Mouse (Mus musculus): ENCODE measurements around the gene Ugt1a7c. TPM values are rescaled to one million over a fixed set of nuclear protein-coding genes. Genes with fewer than 3 reads are reported as not detected.

Gene Ugt1a7c
- total and polyA plus RNA-seq, 2 experiments from 2014 or later: 0.99 to 1.8 TPM

DNA sequence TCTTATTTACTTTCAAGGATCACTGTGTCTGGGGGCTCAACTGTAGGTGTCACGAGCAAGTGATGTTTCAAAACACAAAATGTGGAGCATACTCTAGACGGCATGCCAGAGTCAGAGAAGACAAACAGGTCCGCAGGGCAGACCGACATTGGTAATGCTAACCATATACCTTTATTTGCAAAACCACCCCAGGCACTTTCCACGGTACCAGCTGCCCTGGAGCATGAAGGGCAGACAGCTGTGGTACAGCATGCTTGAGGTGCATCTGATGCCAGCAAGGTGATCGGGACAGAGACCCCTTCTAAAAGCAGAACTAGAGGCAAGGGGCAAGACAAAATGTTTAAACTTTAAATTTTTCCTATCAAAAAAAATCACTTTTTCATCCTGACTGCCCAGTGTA is 168.1 kb downstream of the Ugt1a7c start:
- 72% methylated on average over 6 of the region's 6 CpGs for WGBS
- no peak for ATAC-seq (ENCODE audit: insufficient read depth, low read depth)
- no peak for DNase-seq (ENCODE audit: low spot score)

DNA sequence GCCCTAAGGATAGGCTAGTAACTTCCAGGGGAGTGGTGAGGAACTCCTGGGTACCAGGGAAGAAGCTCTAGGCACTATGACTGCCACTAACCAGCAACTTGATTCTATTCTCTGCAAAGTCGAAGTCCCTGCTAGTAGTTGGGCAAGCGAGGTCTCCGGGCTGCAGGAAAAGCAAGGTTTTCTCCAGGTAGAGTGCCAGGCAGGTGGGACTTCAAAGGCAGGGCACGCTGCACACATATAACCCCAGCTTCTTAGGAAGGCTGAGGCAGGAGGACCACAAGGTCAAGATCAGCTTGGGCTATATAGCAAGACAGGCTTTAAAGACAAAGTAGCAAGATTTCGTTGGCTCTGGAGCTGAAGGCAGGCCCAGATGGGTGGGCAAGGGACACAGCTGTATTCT is 168.9 kb downstream of the Ugt1a7c start:
- no peak for TF ChIP-seq EP300 (IDR thresholded peaks at IDR 0.05; ENCODE audit: low read depth)
- Histone ChIP-seq H3K4me3 (ENCODE audit: low read depth, low read length) (no peak overlapping the region), H3K36me3 (replicated peaks; ENCODE audit: control insufficient read depth, insufficient read depth, low read length) (peaks cover 93% of the 10 kb centered on the region), H3K9ac (replicated peaks; ENCODE audit: low read depth, low read length) (no peak overlapping the region), H3K4me2 (ENCODE audit: low read depth, low read length) (no peak overlapping the region), H3K9me3 (replicated peaks; ENCODE audit: control insufficient read depth, low read length) (no peaks in the 10 kb centered on the region), H3K27me3 (ENCODE audit: control insufficient read depth, insufficient read depth, low read length) (no peaks in the 10 kb centered on the region), H3K4me1 (ENCODE audit: control insufficient read depth, insufficient read depth) (peaks cover 16% of the 10 kb centered on the region), H3K27ac (ENCODE audit: low read depth) (no peak overlapping the region)
- DNase-seq (ENCODE audit: low spot score) (no peak), ATAC-seq (ENCODE audit: insufficient read depth, low read depth) (no peak)
- 90% methylated on average over 5 of the region's 5 CpGs for WGBS

More for the DNA sequence above, 168.1 kb downstream of the Ugt1a7c start:
- no peak overlapping the region for H3K27ac ChIP-seq (ENCODE audit: low read depth)
- no peaks in the 10 kb centered on the region for H3K27me3 ChIP-seq (ENCODE audit: control insufficient read depth, insufficient read depth, low read length)
- no peak overlapping the region for H3K4me2 ChIP-seq (ENCODE audit: low read depth, low read length)
- H3K36me3 ChIP-seq (replicated peaks; ENCODE audit: control insufficient read depth, insufficient read depth, low read length): peaks cover 85% of the 10 kb centered on the region
- TF ChIP-seq CTCF (IDR thresholded peaks at IDR 0.05; ENCODE audit: low read depth) (no peak), EP300 (IDR thresholded peaks at IDR 0.05; ENCODE audit: low read depth) (no peak)
- no peaks in the 10 kb centered on the region for H3K9me3 ChIP-seq (replicated peaks; ENCODE audit: control insufficient read depth, low read length)
- no peak overlapping the region for H3K9ac ChIP-seq (replicated peaks; ENCODE audit: low read depth, low read length)
- peaks cover 16% of the 10 kb centered on the region for H3K4me1 ChIP-seq (ENCODE audit: control insufficient read depth, insufficient read depth)
- no peak overlapping the region for H3K4me3 ChIP-seq (ENCODE audit: low read depth, low read length)

DNA sequence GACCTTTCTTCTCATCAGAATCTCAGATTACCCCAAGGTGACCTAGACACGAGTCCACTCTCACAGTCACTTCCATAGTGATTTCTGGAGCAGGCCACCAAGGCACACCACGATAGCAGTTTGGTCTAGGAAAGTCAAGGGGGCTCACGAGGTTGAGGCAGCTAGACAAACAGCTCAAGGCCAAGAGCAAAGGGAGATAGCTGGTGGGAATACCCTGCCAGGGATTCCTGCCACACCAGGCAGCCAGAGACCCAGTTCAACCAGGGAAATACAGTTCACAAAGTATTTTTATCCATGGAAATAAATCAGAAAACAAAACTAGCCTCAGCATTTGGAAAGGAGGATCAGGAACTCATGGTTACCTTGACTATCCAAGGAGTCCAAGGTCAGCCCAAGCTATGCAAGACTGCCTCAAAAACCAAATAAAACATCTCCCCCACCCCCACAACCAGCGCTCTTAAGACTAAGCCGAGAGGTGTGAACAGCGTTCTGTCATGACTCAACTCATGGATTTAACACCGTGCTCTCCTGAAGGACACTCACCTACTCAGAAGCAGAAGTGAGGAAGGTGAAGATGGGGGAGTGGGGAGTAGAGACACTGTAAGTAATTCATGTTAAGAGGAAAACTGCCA is 169.5 kb downstream of the Ugt1a7c start:
- Histone ChIP-seq H3K27me3 (ENCODE audit: control insufficient read depth, insufficient read depth, low read length) (no peaks in the 10 kb centered on the region), H3K4me1 (ENCODE audit: control insufficient read depth, insufficient read depth) (peaks cover 10% of the 10 kb centered on the region), H3K9ac (replicated peaks; ENCODE audit: low read depth, low read length) (no peak overlapping the region), H3K36me3 (replicated peaks; ENCODE audit: control insufficient read depth, insufficient read depth, low read length) (peaks cover 99% of the 10 kb centered on the region), H3K4me2 (ENCODE audit: low read depth, low read length) (no peak overlapping the region), H3K4me3 (ENCODE audit: low read depth, low read length) (no peak overlapping the region), H3K27ac (ENCODE audit: low read depth) (no peak overlapping the region), H3K9me3 (replicated peaks; ENCODE audit: control insufficient read depth, low read length) (no peaks in the 10 kb centered on the region)
- DNase-seq (ENCODE audit: low spot score) (no peak), ATAC-seq (ENCODE audit: insufficient read depth, low read depth) (no peak)
- TF ChIP-seq CTCF (IDR thresholded peaks at IDR 0.05; ENCODE audit: low read depth) (no peak), EP300 (IDR thresholded peaks at IDR 0.05; ENCODE audit: low read depth) (no peak)
- WGBS: 74% methylated on average over 7 of the region's 7 CpGs

DNA sequence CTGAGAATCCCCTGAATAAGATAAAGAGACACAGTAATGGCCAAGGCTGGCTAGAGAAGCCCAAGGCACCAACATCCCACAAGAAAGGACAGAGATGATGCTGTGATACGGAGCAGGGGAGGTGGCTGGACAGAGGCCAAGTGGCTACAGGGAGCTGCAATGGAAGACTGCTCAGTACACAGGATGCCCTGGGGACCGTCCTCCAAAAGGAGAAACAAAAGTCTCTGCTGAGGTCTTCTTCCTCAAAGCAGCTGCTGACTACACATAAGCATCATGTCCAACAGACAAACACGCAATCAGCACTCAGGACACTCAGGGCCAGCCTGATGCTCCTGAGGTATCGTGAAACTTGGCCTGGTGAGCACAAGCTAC is 170.0 kb downstream of the Ugt1a7c start:
- Histone ChIP-seq H3K27me3 (ENCODE audit: control insufficient read depth, insufficient read depth, low read length) (no peaks in the 10 kb centered on the region), H3K9ac (replicated peaks; ENCODE audit: low read depth, low read length) (no peak overlapping the region), H3K4me3 (ENCODE audit: low read depth, low read length) (no peak overlapping the region), H3K4me2 (ENCODE audit: low read depth, low read length) (no peak overlapping the region), H3K4me1 (ENCODE audit: control insufficient read depth, insufficient read depth) (0 out of 2 replicates have a peak, but pooled peaks cover 5% of the 10 kb centered on the region), H3K9me3 (replicated peaks; ENCODE audit: control insufficient read depth, low read length) (no peaks in the 10 kb centered on the region), H3K27ac (ENCODE audit: low read depth) (no peak overlapping the region), H3K36me3 (replicated peaks; ENCODE audit: control insufficient read depth, insufficient read depth, low read length) (peaks cover 99% of the 10 kb centered on the region)
- ATAC-seq (ENCODE audit: insufficient read depth, low read depth) (no peak), DNase-seq (ENCODE audit: low spot score) (no peak)
- TF ChIP-seq CTCF (IDR thresholded peaks at IDR 0.05; ENCODE audit: low read depth): no peak
- TF ChIP-seq EP300 (IDR thresholded peaks at IDR 0.05; ENCODE audit: low read depth): no peak
- WGBS: 67% methylated on average over 4 of the region's 4 CpGs

DNA sequence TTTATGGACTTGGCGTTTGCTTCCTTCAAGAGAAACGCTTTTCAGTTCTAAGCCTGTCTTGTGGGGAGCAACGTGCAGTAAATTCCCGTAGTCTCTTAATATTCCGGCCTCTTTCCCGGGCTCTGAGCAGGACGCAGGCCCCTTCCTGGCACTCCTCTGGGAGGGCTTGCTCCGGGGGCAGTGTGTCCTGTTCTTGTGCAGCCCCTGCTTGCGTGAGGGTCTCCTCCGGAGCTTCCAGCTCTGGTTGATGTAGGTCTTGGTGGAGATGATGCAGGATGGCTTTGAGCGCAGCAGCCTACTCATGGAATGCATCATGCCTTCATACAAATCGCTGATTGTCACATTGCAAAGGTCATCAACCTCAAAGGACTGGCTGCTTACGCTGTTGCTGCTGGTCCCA is 171.3 kb downstream of the Ugt1a7c start:
- Histone ChIP-seq H3K4me2 (ENCODE audit: low read depth, low read length) (no peak overlapping the region), H3K36me3 (replicated peaks; ENCODE audit: control insufficient read depth, insufficient read depth, low read length) (peaks cover 90% of the 10 kb centered on the region), H3K9ac (replicated peaks; ENCODE audit: low read depth, low read length) (no peak overlapping the region), H3K27ac (ENCODE audit: low read depth) (no peak overlapping the region), H3K9me3 (replicated peaks; ENCODE audit: control insufficient read depth, low read length) (no peaks in the 10 kb centered on the region), H3K27me3 (ENCODE audit: control insufficient read depth, insufficient read depth, low read length) (no peaks in the 10 kb centered on the region), H3K4me3 (ENCODE audit: low read depth, low read length) (no peak overlapping the region), H3K4me1 (ENCODE audit: control insufficient read depth, insufficient read depth) (0 out of 2 replicates have a peak, but pooled peaks cover 5% of the 10 kb centered on the region)
- 88% methylated on average over 13 of the region's 13 CpGs for WGBS
- DNase-seq (ENCODE audit: low spot score) (no peak), ATAC-seq (ENCODE audit: insufficient read depth, low read depth) (no peak)
- TF ChIP-seq CTCF (IDR thresholded peaks at IDR 0.05; ENCODE audit: low read depth) (no peak), EP300 (IDR thresholded peaks at IDR 0.05; ENCODE audit: low read depth) (no peak)

DNA sequence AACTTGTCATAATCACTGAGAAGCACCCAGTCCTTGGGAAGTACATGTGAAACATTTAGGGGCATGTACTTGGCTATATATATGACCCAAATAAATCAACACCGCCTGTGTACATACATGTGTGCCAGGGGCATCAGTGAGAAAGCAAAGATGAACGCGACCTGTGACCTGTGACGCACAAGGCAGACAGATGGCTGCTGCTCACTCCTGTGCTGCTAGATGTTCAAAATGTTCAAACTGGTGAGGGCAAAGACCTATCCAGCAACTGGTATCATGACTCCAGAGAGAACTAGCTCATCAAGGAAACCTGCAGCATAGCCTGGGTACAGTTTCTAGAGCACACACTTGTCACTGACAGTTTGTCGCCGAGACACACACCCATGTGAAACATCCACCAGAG is 172.6 kb downstream of the Ugt1a7c start:
- DNase-seq (ENCODE audit: low spot score): no peak
- WGBS: 93% methylated on average over 6 of the region's 6 CpGs

More for the DNA sequence above, 172.6 kb downstream of the Ugt1a7c start:
- ATAC-seq (ENCODE audit: insufficient read depth, low read depth): no peak
- peaks cover 88% of the 10 kb centered on the region for H3K36me3 ChIP-seq (replicated peaks; ENCODE audit: control insufficient read depth, insufficient read depth, low read length)
- no peaks in the 10 kb centered on the region for H3K27me3 ChIP-seq (ENCODE audit: control insufficient read depth, insufficient read depth, low read length)
- H3K9me3 ChIP-seq (replicated peaks; ENCODE audit: control insufficient read depth, low read length): no peaks in the 10 kb centered on the region
- H3K9ac ChIP-seq (replicated peaks; ENCODE audit: low read depth, low read length): no peak overlapping the region
- H3K4me2 ChIP-seq (ENCODE audit: low read depth, low read length): no peak overlapping the region
- 0 out of 2 replicates have a peak, but pooled peaks cover 1% of the 10 kb centered on the region for H3K4me1 ChIP-seq (ENCODE audit: control insufficient read depth, insufficient read depth)
- no peak overlapping the region for H3K4me3 ChIP-seq (ENCODE audit: low read depth, low read length)
- no peak overlapping the region for H3K27ac ChIP-seq (ENCODE audit: low read depth)
- TF ChIP-seq CTCF (IDR thresholded peaks at IDR 0.05; ENCODE audit: low read depth) (no peak), EP300 (IDR thresholded peaks at IDR 0.05; ENCODE audit: low read depth) (no peak)
